12 mouse cellular contexts compared by ENCODE assay signal in the genomic region with DNA sequence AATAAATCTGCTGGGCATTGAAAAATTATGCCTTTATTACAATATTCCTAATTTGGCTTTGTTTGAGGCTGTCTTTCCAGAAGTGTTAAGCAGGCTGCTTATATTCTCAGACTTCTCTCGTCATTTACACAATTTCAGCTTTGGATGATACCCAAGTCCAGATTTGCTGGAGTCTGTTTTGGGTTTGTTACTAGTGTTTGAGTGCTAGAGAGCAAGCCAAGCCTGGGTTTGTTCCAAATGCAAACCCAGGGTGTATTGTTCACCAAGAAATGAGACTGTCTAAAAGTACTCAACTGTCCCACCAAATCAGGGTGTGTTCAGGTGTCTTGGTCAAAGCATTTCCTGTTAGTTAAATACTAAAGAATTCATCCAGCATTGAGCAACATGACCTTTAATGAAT.
DNase-seq lines count a peak whose midpoint lies in the region; ATAC-seq lines count a peak whose summit lies in the region.
"Had no signal": no experiment of that assay in that cellular context is flagged by ENCODE, and none has a peak within 500 bp of the region (broad histone marks: within the 10 kb centered on the region; RNA-seq: fewer than 3 reads in every experiment).

No protein-coding gene starts in this region.

- no peaks in the 10 kb centered on the region for H3K4me1 ChIP-seq in forebrain, embryonic 16.5 days (replicated peaks; ENCODE audit: control insufficient read depth, insufficient read depth, low read length)

- intact Hi-C loops in left cerebral cortex, postnatal 14 days (cut with DNase I) = no loop called here

- H3K27ac ChIP-seq in forebrain, embryonic 16.5 days (ENCODE audit: low read length) = no peak overlapping the region

- ATAC-seq in forebrain, embryonic 16.5 days = peak; percentile 84

- no peak overlapping the region for H3K4me2 ChIP-seq in forebrain, embryonic 16.5 days (ENCODE audit: low read length)

- no peak overlapping the region for H3K4me3 ChIP-seq in forebrain, embryonic 16.5 days (replicated peaks; ENCODE audit: low read length)
- H3K4me3 ChIP-seq: myocyte had no signal

- H3K27me3 ChIP-seq in forebrain, embryonic 16.5 days (replicated peaks; ENCODE audit: control insufficient read depth, insufficient read depth, low read length) = no peaks in the 10 kb centered on the region

- no peaks in the 10 kb centered on the region for H3K9me3 ChIP-seq in forebrain, embryonic 16.5 days (ENCODE audit: control insufficient read depth, low read length)

- WGBS in forebrain, embryonic 16.5 days = 41% methylated on average over 1 of the region's 1 CpGs

- H3K9ac ChIP-seq in forebrain, embryonic 16.5 days (replicated peaks; ENCODE audit: low read depth, low read length) = no peak overlapping the region

- DNase-seq in cerebellum, adult 9-11 months = peak; percentile 4
- DNase-seq in cerebellum, adult 8-10 months = no peak
- DNase-seq in left cerebral cortex, postnatal 14 days (ENCODE audit: low spot score in 2 of 2) = peak; percentile 1 to 16
- DNase-seq in left cerebral cortex, adult 18-20 months (ENCODE audit: low spot score in 2 of 2) = no peak
- DNase-seq in right cerebral cortex, postnatal 10 days (ENCODE audit: low spot score in 2 of 2) = peak; percentile 32 to 44
- DNase-seq in retina, embryonic 14.5 days (ENCODE audit: low spot score) = no peak
- DNase-seq in spleen, adult 12 weeks (ENCODE audit: low spot score) = no peak
- DNase-seq: gastrocnemius, postnatal 25 days; kidney, postnatal 10 days; thymus, postnatal 36 days had no signal

- H3K36me3 ChIP-seq in forebrain, embryonic 16.5 days (ENCODE audit: control insufficient read depth, insufficient read depth) = no peaks in the 10 kb centered on the region

Comparison
In these comparisons a context has a peak if more than half of its experiments do, and no peak if none do; other contexts are left out.
1. DNase-seq: peak in cerebellum, adult 9-11 months (single experiment), left cerebral cortex, postnatal 14 days (2 of 2) and right cerebral cortex, postnatal 10 days (2 of 2); none in cerebellum, adult 8-10 months (single experiment), left cerebral cortex, adult 18-20 months (0 of 2), retina, embryonic 14.5 days (single experiment) and spleen, adult 12 weeks (single experiment).